Mouse (Mus musculus): ENCODE results near the gene Fkbp6. TPM values are rescaled to one million over a fixed set of nuclear protein-coding genes. Genes with fewer than 3 reads are reported as not detected.

Fkbp6 gene
- polyA plus RNA-seq, 1 experiment from 2014 or later, result 0.46 TPM

GRCm38 (mm10) chr5:135363540-135363939, 13.7 kb upstream of the Fkbp6 start:
- Histone ChIP-seq H3K4me1 (ENCODE audit: control insufficient read depth, insufficient read depth, low read length) (no peaks in the 10 kb centered on the region), H3K9me3 (replicated peaks; ENCODE audit: control insufficient read depth, low read length) (no peaks in the 10 kb centered on the region), H3K9ac (ENCODE audit: low read depth, low read length) (no peak overlapping the region), H3K27me3 (ENCODE audit: control insufficient read depth, insufficient read depth, low read length) (peaks cover 4% of the 10 kb centered on the region; the same call in 1 of the 2 replicates), H3K4me3 (ENCODE audit: low read depth, low read length) (no peak overlapping the region), H3K4me2 (no peak overlapping the region), H3K27ac (ENCODE audit: low read depth, low read length) (no peak overlapping the region), H3K36me3 (ENCODE audit: control insufficient read depth, insufficient read depth, low read length) (no peaks in the 10 kb centered on the region)
- 28% methylated on average over 12 of the region's 12 CpGs for WGBS (ENCODE audit: insufficient replicate concordance)
- no peak for ATAC-seq (replicated peaks; ENCODE audit: insufficient number of reproducible peaks, low FRiP score, low TSS enrichment)

GRCm38 (mm10) chr5:135362572-135362971, 12.7 kb upstream of the Fkbp6 start:
- no peaks in the 10 kb centered on the region for H3K4me1 ChIP-seq (ENCODE audit: control insufficient read depth, insufficient read depth, low read length)
- H3K4me3 ChIP-seq (ENCODE audit: low read depth, low read length), result no peak overlapping the region
- no peak for ATAC-seq (replicated peaks; ENCODE audit: insufficient number of reproducible peaks, low FRiP score, low TSS enrichment)
- H3K9ac ChIP-seq (ENCODE audit: low read depth, low read length), result no peak overlapping the region
- H3K27ac ChIP-seq (ENCODE audit: low read depth, low read length), result no peak overlapping the region
- no peak overlapping the region for H3K4me2 ChIP-seq
- 78% methylated on average over 3 of the region's 3 CpGs for WGBS (ENCODE audit: insufficient replicate concordance)
- peaks cover 4% of the 10 kb centered on the region; the same call in 1 of the 2 replicates for H3K27me3 ChIP-seq (ENCODE audit: control insufficient read depth, insufficient read depth, low read length)
- H3K9me3 ChIP-seq (replicated peaks; ENCODE audit: control insufficient read depth, low read length), result 0 out of 2 replicates have a peak, but pooled peaks cover 2% of the 10 kb centered on the region
- H3K36me3 ChIP-seq (ENCODE audit: control insufficient read depth, insufficient read depth, low read length), result no peaks in the 10 kb centered on the region

GRCm38 (mm10) chr5:135359772-135360171, 9.9 kb upstream of the Fkbp6 start:
- Histone ChIP-seq H3K4me3 (ENCODE audit: low read depth, low read length) (no peak overlapping the region), H3K36me3 (ENCODE audit: control insufficient read depth, insufficient read depth, low read length) (no peaks in the 10 kb centered on the region), H3K4me2 (no peak overlapping the region), H3K9me3 (replicated peaks; ENCODE audit: control insufficient read depth, low read length) (0 out of 2 replicates have a peak, but pooled peaks cover 4% of the 10 kb centered on the region), H3K27ac (ENCODE audit: low read depth, low read length) (no peak overlapping the region), H3K27me3 (ENCODE audit: control insufficient read depth, insufficient read depth, low read length) (no peaks in the 10 kb centered on the region), H3K4me1 (ENCODE audit: control insufficient read depth, insufficient read depth, low read length) (no peaks in the 10 kb centered on the region), H3K9ac (ENCODE audit: low read depth, low read length) (no peak overlapping the region)
- 75% methylated on average over 2 of the region's 2 CpGs for WGBS (ENCODE audit: insufficient replicate concordance)
- no peak for ATAC-seq (replicated peaks; ENCODE audit: insufficient number of reproducible peaks, low FRiP score, low TSS enrichment)

- no peak for ATAC-seq (replicated peaks; ENCODE audit: insufficient number of reproducible peaks, low FRiP score, low TSS enrichment)
- H3K9ac ChIP-seq (ENCODE audit: low read depth, low read length), result no peak overlapping the region
- 76% methylated on average over 2 of the region's 2 CpGs for WGBS (ENCODE audit: insufficient replicate concordance)
These were observed 7.7 kb upstream of the Fkbp6 start for GRCm38 (mm10) chr5:135357556-135357955.

GRCm38 (mm10) chr5:135356090-135356489, 6.2 kb upstream of the Fkbp6 start:
- Histone ChIP-seq H3K9me3 (replicated peaks; ENCODE audit: control insufficient read depth, low read length) (0 out of 2 replicates have a peak, but pooled peaks cover 4% of the 10 kb centered on the region), H3K36me3 (ENCODE audit: control insufficient read depth, insufficient read depth, low read length) (no peaks in the 10 kb centered on the region), H3K4me1 (ENCODE audit: control insufficient read depth, insufficient read depth, low read length) (no peaks in the 10 kb centered on the region), H3K4me3 (ENCODE audit: low read depth, low read length) (no peak overlapping the region), H3K4me2 (no peak overlapping the region), H3K27me3 (ENCODE audit: control insufficient read depth, insufficient read depth, low read length) (peaks cover 17% of the 10 kb centered on the region), H3K9ac (ENCODE audit: low read depth, low read length) (no peak overlapping the region), H3K27ac (ENCODE audit: low read depth, low read length) (no peak overlapping the region)
- ATAC-seq (replicated peaks; ENCODE audit: insufficient number of reproducible peaks, low FRiP score, low TSS enrichment), result no peak; the same call in 1 of the 2 replicates
- 41% methylated on average over 1 of the region's 1 CpGs for WGBS (ENCODE audit: insufficient replicate concordance)

More at GRCm38 (mm10) chr5:135357556-135357955, 7.7 kb upstream of the Fkbp6 start:
- H3K36me3 ChIP-seq (ENCODE audit: control insufficient read depth, insufficient read depth, low read length), result no peaks in the 10 kb centered on the region
- H3K27me3 ChIP-seq (ENCODE audit: control insufficient read depth, insufficient read depth, low read length), result peaks cover 15% of the 10 kb centered on the region
- H3K27ac ChIP-seq (ENCODE audit: low read depth, low read length), result no peak overlapping the region
- H3K9me3 ChIP-seq (replicated peaks; ENCODE audit: control insufficient read depth, low read length), result 0 out of 2 replicates have a peak, but pooled peaks cover 4% of the 10 kb centered on the region
- H3K4me2 ChIP-seq, result no peak overlapping the region
- H3K4me3 ChIP-seq (ENCODE audit: low read depth, low read length), result no peak overlapping the region
- H3K4me1 ChIP-seq (ENCODE audit: control insufficient read depth, insufficient read depth, low read length), result no peaks in the 10 kb centered on the region

DNA sequence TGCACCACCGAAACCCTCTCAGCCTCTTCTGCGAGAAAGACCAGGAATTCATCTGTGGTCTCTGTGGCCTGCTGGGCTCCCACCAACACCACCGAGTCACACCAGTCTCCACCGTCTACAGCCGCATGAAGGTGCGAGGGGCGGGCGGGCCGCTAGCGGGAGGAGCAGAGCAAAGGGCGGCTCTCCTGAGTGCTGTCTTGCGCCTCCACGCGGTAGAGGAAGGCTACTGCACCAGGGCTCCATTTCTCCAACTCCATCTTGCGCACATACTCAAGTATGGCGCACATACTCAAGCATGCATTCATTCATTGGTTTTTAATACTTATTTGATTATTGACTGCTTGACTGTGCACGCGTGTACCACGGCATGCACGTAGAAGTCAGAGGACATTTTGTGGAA, 3.7 kb upstream of the Fkbp6 start:
- H3K27me3 ChIP-seq (ENCODE audit: control insufficient read depth, insufficient read depth, low read length), result peaks cover 17% of the 10 kb centered on the region
- H3K4me3 ChIP-seq (ENCODE audit: low read depth, low read length), result no peak overlapping the region
- ATAC-seq (replicated peaks; ENCODE audit: insufficient number of reproducible peaks, low FRiP score, low TSS enrichment), result no peak
- H3K4me2 ChIP-seq, result no peak overlapping the region
- H3K27ac ChIP-seq (ENCODE audit: low read depth, low read length), result no peak overlapping the region
- no peak overlapping the region for H3K9ac ChIP-seq (ENCODE audit: low read depth, low read length)
- H3K9me3 ChIP-seq (replicated peaks; ENCODE audit: control insufficient read depth, low read length), result 0 out of 2 replicates have a peak, but pooled peaks cover 4% of the 10 kb centered on the region
- no peaks in the 10 kb centered on the region for H3K36me3 ChIP-seq (ENCODE audit: control insufficient read depth, insufficient read depth, low read length)
- H3K4me1 ChIP-seq (ENCODE audit: control insufficient read depth, insufficient read depth, low read length), result no peaks in the 10 kb centered on the region
- WGBS (ENCODE audit: insufficient replicate concordance), result 17% methylated on average over 20 of the region's 20 CpGs

- Histone ChIP-seq H3K36me3 (ENCODE audit: control insufficient read depth, insufficient read depth, low read length) (no peaks in the 10 kb centered on the region), H3K4me3 (ENCODE audit: low read depth, low read length) (no peak within 1 kb of the TSS)
These were observed 3.2 kb upstream of the Fkbp6 start, which contains the start of gene Trim50 for GRCm38 (mm10) chr5:135352995-135353394. Trim50 (plus strand) TSS chr5:135353295.

GRCm38 (mm10) chr5:135351606-135352005, 1.8 kb upstream of the Fkbp6 start:
- H3K9me3 ChIP-seq (replicated peaks; ENCODE audit: control insufficient read depth, low read length), result no peaks in the 10 kb centered on the region
- ATAC-seq (replicated peaks; ENCODE audit: insufficient number of reproducible peaks, low FRiP score, low TSS enrichment), result no peak
- 86% methylated on average over 13 of the region's 13 CpGs for WGBS (ENCODE audit: insufficient replicate concordance)

More at GRCm38 (mm10) chr5:135352995-135353394, 3.2 kb upstream of the Fkbp6 start, which contains the start of gene Trim50:
- no peaks in the 10 kb centered on the region for H3K4me1 ChIP-seq (ENCODE audit: control insufficient read depth, insufficient read depth, low read length)
- H3K27me3 ChIP-seq (ENCODE audit: control insufficient read depth, insufficient read depth, low read length), result peaks cover 17% of the 10 kb centered on the region
- H3K9me3 ChIP-seq (replicated peaks; ENCODE audit: control insufficient read depth, low read length), result 0 out of 2 replicates have a peak, but pooled peaks cover 4% of the 10 kb centered on the region
- H3K27ac ChIP-seq (ENCODE audit: low read depth, low read length), result no peak within 1 kb of the TSS
- H3K9ac ChIP-seq (ENCODE audit: low read depth, low read length), result no peak within 1 kb of the TSS
- 46% methylated on average over 9 of the region's 9 CpGs for WGBS (ENCODE audit: insufficient replicate concordance)
- H3K4me2 ChIP-seq, result no peak within 1 kb of the TSS
- no peak for ATAC-seq (replicated peaks; ENCODE audit: insufficient number of reproducible peaks, low FRiP score, low TSS enrichment)

GRCm38 (mm10) chr5:135347511-135348011, 2.3 kb downstream of the Fkbp6 start:
- H3K36me3 ChIP-seq (ENCODE audit: control insufficient read depth, insufficient read depth, low read length), result no peaks in the 10 kb centered on the region
- 0 out of 2 replicates have a peak, but pooled peaks cover 2% of the 10 kb centered on the region for H3K27me3 ChIP-seq (ENCODE audit: control insufficient read depth, insufficient read depth, low read length)
- 65% methylated on average over 4 of the region's 4 CpGs for WGBS (ENCODE audit: insufficient replicate concordance)
- ATAC-seq (replicated peaks; ENCODE audit: insufficient number of reproducible peaks, low FRiP score, low TSS enrichment), result no peak
- no peaks in the 10 kb centered on the region for H3K9me3 ChIP-seq (replicated peaks; ENCODE audit: control insufficient read depth, low read length)
- H3K4me1 ChIP-seq (ENCODE audit: control insufficient read depth, insufficient read depth, low read length), result no peaks in the 10 kb centered on the region
- H3K27ac ChIP-seq (ENCODE audit: low read depth, low read length), result no peak overlapping the region
- no peak overlapping the region for H3K9ac ChIP-seq (ENCODE audit: low read depth, low read length)
- no peak overlapping the region for H3K4me2 ChIP-seq
- H3K4me3 ChIP-seq (ENCODE audit: low read depth, low read length), result no peak overlapping the region

More at GRCm38 (mm10) chr5:135351606-135352005, 1.8 kb upstream of the Fkbp6 start:
- H3K4me2 ChIP-seq, result no peak overlapping the region
- no peak overlapping the region for H3K4me3 ChIP-seq (ENCODE audit: low read depth, low read length)
- H3K27ac ChIP-seq (ENCODE audit: low read depth, low read length), result no peak overlapping the region
- peaks cover 17% of the 10 kb centered on the region for H3K27me3 ChIP-seq (ENCODE audit: control insufficient read depth, insufficient read depth, low read length)
- no peaks in the 10 kb centered on the region for H3K36me3 ChIP-seq (ENCODE audit: control insufficient read depth, insufficient read depth, low read length)
- no peaks in the 10 kb centered on the region for H3K4me1 ChIP-seq (ENCODE audit: control insufficient read depth, insufficient read depth, low read length)
- H3K9ac ChIP-seq (ENCODE audit: low read depth, low read length), result no peak overlapping the region
